13 mouse cellular contexts compared by ENCODE assay signal in the genomic region with DNA sequence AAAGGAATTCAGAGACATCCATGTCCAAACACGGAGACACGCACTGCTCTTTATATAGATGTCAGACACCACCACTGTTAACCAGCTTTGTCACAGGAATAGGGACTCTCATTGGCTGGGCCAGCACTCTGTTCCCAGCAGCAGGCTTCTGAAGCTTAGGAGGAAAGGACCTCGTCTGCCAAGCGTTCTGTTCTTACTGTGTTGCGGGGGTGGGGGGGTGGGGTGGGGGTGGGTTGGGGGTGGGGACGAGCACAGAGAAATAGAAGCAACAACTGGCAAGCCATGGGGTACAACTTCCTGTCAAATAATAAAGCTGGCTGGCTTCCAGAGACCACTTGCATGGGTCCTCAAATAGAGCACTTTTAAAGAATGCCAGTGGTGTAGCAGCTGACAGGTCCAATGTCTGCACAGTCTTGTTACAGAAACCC.
DNase-seq lines count a peak whose midpoint lies in the region; ATAC-seq lines count a peak whose summit lies in the region.
"Had no signal": no experiment of that assay in that cellular context is flagged by ENCODE, and none has a peak within 500 bp of the region (broad histone marks: within the 10 kb centered on the region; RNA-seq: fewer than 3 reads in every experiment).

No protein-coding gene starts in this region.

- H3K36me3 ChIP-seq in embryonic facial prominence, embryonic 12.5 days = 0 out of 2 replicates have a peak, but pooled peaks cover 3% of the 10 kb centered on the region
- H3K36me3 ChIP-seq in embryonic facial prominence, embryonic 10.5 days (replicated peaks) = peaks cover 10% of the 10 kb centered on the region; the same call in 1 of the 2 replicates
- H3K36me3 ChIP-seq in heart, embryonic 16.5 days (ENCODE audit: control insufficient read depth, insufficient read depth) = peaks cover 5% of the 10 kb centered on the region; the same call in 1 of the 2 replicates
- peaks cover 11% of the 10 kb centered on the region; the same call in 1 of the 2 replicates for H3K36me3 ChIP-seq in lung, embryonic 16.5 days (ENCODE audit: control insufficient read depth, insufficient read depth, low read length)

- H3K27ac ChIP-seq in embryonic facial prominence, embryonic 12.5 days = no peak overlapping the region
- H3K27ac ChIP-seq in embryonic facial prominence, embryonic 10.5 days (replicated peaks) = no peak overlapping the region
- peak overlapping the region; percentile 96 for H3K27ac ChIP-seq in heart, embryonic 16.5 days (ENCODE audit: low read length)
- no peak overlapping the region for H3K27ac ChIP-seq in lung, embryonic 16.5 days (ENCODE audit: low read length)

- no peaks in the 10 kb centered on the region for H3K27me3 ChIP-seq in embryonic facial prominence, embryonic 12.5 days
- H3K27me3 ChIP-seq in embryonic facial prominence, embryonic 10.5 days (replicated peaks; ENCODE audit: low read depth, poor library complexity, severe bottlenecking) = no peaks in the 10 kb centered on the region
- H3K27me3 ChIP-seq in heart, embryonic 16.5 days (ENCODE audit: control insufficient read depth, insufficient read depth, low read length) = no peaks in the 10 kb centered on the region
- no peaks in the 10 kb centered on the region for H3K27me3 ChIP-seq in lung, embryonic 16.5 days (ENCODE audit: control insufficient read depth, insufficient read depth, low read depth, low read length)

- 0 out of 2 replicates have a peak, but pooled peaks have one; percentile 28 for ATAC-seq in embryonic facial prominence, embryonic 12.5 days (ENCODE audit: insufficient number of reproducible peaks, insufficient read depth, low FRiP score, low TSS enrichment)
- ATAC-seq in heart, embryonic 16.5 days (replicated peaks; ENCODE audit: extremely low read depth, insufficient read depth, low FRiP score) = peak; percentile 88
- peak; percentile 60 for ATAC-seq in lung, embryonic 16.5 days (ENCODE audit: low read depth)

- H3K9me3 ChIP-seq in embryonic facial prominence, embryonic 12.5 days = no peaks in the 10 kb centered on the region
- H3K9me3 ChIP-seq in embryonic facial prominence, embryonic 10.5 days = no peaks in the 10 kb centered on the region
- no peaks in the 10 kb centered on the region for H3K9me3 ChIP-seq in heart, embryonic 16.5 days (replicated peaks; ENCODE audit: control insufficient read depth, low read length)
- no peaks in the 10 kb centered on the region for H3K9me3 ChIP-seq in lung, embryonic 16.5 days (ENCODE audit: control insufficient read depth, low read length)

- intact Hi-C loops in heart, postnatal 14 days (cut with DNase I) = no loop called here

- no peak overlapping the region for H3K9ac ChIP-seq in embryonic facial prominence, embryonic 12.5 days
- no peak overlapping the region; the same call in 1 of the 2 replicates for H3K9ac ChIP-seq in heart, embryonic 16.5 days (ENCODE audit: low read length)
- H3K9ac ChIP-seq in lung, embryonic 16.5 days (ENCODE audit: low read length) = no peak overlapping the region

- WGBS in embryonic facial prominence, embryonic 12.5 days = 41% methylated on average over 6 of the region's 6 CpGs
- 58% methylated on average over 6 of the region's 6 CpGs for WGBS in embryonic facial prominence, embryonic 10.5 days
- 9% methylated on average over 6 of the region's 6 CpGs for WGBS in heart, embryonic 16.5 days
- 13% methylated on average over 6 of the region's 6 CpGs for WGBS in lung, embryonic 16.5 days

- H3K4me1 ChIP-seq in embryonic facial prominence, embryonic 12.5 days = peaks cover 19% of the 10 kb centered on the region
- H3K4me1 ChIP-seq in embryonic facial prominence, embryonic 10.5 days = peaks cover 14% of the 10 kb centered on the region
- H3K4me1 ChIP-seq in heart, embryonic 16.5 days (ENCODE audit: control insufficient read depth, insufficient read depth, low read length) = peaks cover 60% of the 10 kb centered on the region
- H3K4me1 ChIP-seq in lung, embryonic 16.5 days (replicated peaks; ENCODE audit: control insufficient read depth, insufficient read depth, low read length) = peaks cover 8% of the 10 kb centered on the region; the same call in 1 of the 2 replicates

- H3K4me3 ChIP-seq in embryonic facial prominence, embryonic 12.5 days = no peak overlapping the region
- no peak overlapping the region for H3K4me3 ChIP-seq in embryonic facial prominence, embryonic 10.5 days
- H3K4me3 ChIP-seq in heart, embryonic 16.5 days (ENCODE audit: low read length) = no peak overlapping the region
- no peak overlapping the region for H3K4me3 ChIP-seq in lung, embryonic 16.5 days (ENCODE audit: low read length)

- H3K4me2 ChIP-seq in embryonic facial prominence, embryonic 12.5 days (replicated peaks) = no peak overlapping the region
- peak overlapping the region; percentile 41; the same call in 1 of the 2 replicates for H3K4me2 ChIP-seq in heart, embryonic 16.5 days (ENCODE audit: low read depth, low read length)
- no peak overlapping the region for H3K4me2 ChIP-seq in lung, embryonic 16.5 days (ENCODE audit: low read depth, low read length)

- DNase-seq in embryonic facial prominence, embryonic 10.5 days (ENCODE audit: low spot score) = no peak
- DNase-seq in heart, postnatal 14 days = no peak
- DNase-seq in lung, postnatal 14 days = no peak
- peak; percentile 45 for DNase-seq in layer of hippocampus, adult 9-11 months
- DNase-seq in testis, postnatal 14 days (ENCODE audit: low spot score) = no peak
- DNase-seq: adrenal gland, postnatal 36 days; cerebellum, adult 11-12 months; kidney, adult 18-20 months; right cerebral cortex, postnatal 14 days; thymus, postnatal 14 days had no signal

Comparison
In these comparisons a context has a peak if more than half of its experiments do, and no peak if none do; other contexts are left out.
1. ATAC-seq: peak in every context shown above with its lines; median percentile 88 in heart, embryonic 16.5 days; 60 in lung, embryonic 16.5 days; 28 in embryonic facial prominence, embryonic 12.5 days.